Mouse (Mus musculus): ENCODE results near the gene Srcin1. TPM values are rescaled to one million over a fixed set of nuclear protein-coding genes. Genes with fewer than 3 reads are reported as not detected.

Srcin1 gene
- polyA plus RNA-seq, 1 experiment from 2014 or later = 0.10 TPM

DNA sequence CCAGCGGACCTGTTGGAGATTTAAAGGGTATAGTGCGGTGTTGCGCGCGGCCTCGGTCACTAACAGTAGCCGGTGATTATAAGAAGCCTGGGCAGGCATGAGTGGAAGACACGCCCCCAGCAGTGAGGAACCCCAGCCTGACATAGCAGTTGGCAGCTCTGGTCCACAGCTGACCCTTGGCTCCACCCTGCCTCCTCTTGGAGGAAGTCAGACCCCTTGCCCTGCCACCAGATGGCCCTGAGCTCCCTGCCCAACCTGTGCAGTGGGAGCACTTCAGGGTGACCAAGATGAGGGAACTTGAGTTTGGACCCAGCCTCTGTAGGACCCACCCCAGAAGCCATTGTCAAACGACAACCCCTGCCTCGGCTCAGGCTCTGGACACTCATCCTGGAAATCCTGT lies 84.3 kb downstream of the Srcin1 start:
- no peak overlapping the region for H3K9ac ChIP-seq
- H3K4me1 ChIP-seq = no peaks in the 10 kb centered on the region
- peaks cover 99% of the 10 kb centered on the region for H3K36me3 ChIP-seq
- H3K27me3 ChIP-seq (replicated peaks) = no peaks in the 10 kb centered on the region
- no peak overlapping the region for H3K27ac ChIP-seq
- no peak overlapping the region for H3K4me2 ChIP-seq
- ATAC-seq = no peak
- H3K9me3 ChIP-seq (replicated peaks) = no peaks in the 10 kb centered on the region
- 91% methylated on average over 10 of the region's 10 CpGs for WGBS (ENCODE audit: insufficient replicate concordance)
- H3K4me3 ChIP-seq = no peak overlapping the region

DNA sequence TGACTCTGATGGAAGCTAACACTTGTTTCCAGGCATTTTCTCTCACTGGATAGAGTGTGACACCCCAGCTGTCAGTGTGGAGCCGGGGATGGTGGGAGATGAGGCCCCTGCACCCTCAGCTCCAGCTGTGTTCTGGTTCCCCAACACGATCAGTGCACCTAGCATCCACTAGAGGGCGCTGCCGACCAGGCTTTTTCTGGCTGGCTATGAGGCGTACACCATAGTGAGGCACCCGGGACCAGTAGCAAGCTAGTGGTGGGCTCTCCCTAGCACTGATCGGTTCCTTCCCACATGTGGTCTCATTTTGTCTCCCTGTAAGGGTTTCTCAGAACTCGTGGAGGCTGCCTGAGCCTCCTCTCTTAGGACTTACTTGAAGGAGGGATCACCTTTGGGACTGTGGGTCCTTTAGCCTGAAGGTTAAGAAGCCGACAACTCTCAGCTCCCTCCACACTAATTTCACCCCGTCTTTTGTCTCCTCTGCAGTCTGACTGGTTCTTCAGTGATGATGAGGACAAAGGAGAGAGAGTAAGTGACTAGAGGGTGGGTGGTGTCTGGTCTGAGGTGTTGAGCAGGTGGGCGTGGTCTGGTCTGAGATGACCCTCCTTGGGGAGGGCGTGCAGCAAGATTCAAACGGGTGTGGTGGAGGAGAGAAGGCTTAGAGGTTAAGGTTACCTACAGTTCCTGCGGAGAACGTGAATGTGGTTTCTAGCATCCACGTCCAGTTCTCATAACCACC lies 86.2 kb downstream of the Srcin1 start:
- no peaks in the 10 kb centered on the region for H3K9me3 ChIP-seq (replicated peaks)
- H3K27me3 ChIP-seq (replicated peaks) = no peaks in the 10 kb centered on the region
- H3K27ac ChIP-seq = no peak overlapping the region
- 47% methylated on average over 16 of the region's 16 CpGs for WGBS (ENCODE audit: insufficient replicate concordance)
- no peak overlapping the region for H3K4me3 ChIP-seq
- H3K4me1 ChIP-seq = no peaks in the 10 kb centered on the region
- H3K9ac ChIP-seq = no peak overlapping the region
- 0 out of 2 replicates have a peak, but pooled peaks have one; percentile 27 for ATAC-seq
- peaks cover 99% of the 10 kb centered on the region for H3K36me3 ChIP-seq
- no peak overlapping the region for H3K4me2 ChIP-seq

DNA sequence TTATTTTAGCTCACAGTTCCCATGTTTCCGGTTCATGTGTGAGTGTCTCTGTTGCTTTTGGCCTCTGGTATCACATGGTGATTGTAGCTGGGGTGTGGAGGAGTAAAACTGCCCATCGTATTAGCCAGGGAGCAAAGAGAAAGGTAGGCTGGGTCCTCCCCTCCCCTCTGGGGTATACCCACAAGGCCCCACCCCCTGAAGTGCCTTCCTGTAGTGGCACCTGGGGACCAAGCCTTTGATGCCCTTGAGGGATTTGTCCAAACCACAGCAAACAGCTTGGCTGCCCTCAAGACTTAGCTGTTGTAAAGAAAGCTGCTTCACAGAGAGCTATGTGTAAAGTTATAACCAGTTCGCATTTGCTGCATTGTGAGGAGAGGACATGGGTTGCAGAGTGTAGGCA lies 88.3 kb downstream of the Srcin1 start:
- peaks cover 100% of the 10 kb centered on the region for H3K36me3 ChIP-seq
- no peaks in the 10 kb centered on the region for H3K9me3 ChIP-seq (replicated peaks)
- H3K4me1 ChIP-seq = no peaks in the 10 kb centered on the region
- no peak overlapping the region for H3K27ac ChIP-seq
- H3K4me3 ChIP-seq = no peak overlapping the region
- no peak overlapping the region for H3K4me2 ChIP-seq
- no peak for ATAC-seq
- no peak overlapping the region for H3K9ac ChIP-seq
- H3K27me3 ChIP-seq (replicated peaks) = no peaks in the 10 kb centered on the region
- WGBS (ENCODE audit: insufficient replicate concordance) = 79% methylated on average over 3 of the region's 3 CpGs

DNA sequence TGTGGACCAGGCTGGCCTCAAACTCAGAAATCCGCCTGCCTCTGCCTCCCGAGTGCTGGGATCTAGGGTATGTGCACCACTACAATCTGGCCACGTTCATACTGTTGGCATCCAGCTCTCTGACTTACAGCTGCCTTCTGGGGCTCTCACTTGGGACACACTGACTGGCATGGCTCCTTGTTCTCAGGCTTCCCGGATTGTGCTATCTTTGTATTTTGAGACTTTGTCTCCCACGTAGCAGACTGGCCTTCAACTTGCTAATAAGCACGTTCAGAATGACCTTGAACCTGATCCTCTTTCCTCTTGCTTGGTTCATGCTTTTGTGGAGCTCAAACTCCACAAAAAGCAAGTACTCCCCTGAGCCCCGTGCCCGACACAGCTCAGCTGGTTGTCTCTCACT lies 90.3 kb downstream of the Srcin1 start:
- no peak overlapping the region for H3K9ac ChIP-seq
- no peak for ATAC-seq
- no peaks in the 10 kb centered on the region for H3K27me3 ChIP-seq (replicated peaks)
- H3K4me2 ChIP-seq = no peak overlapping the region
- no peaks in the 10 kb centered on the region for H3K9me3 ChIP-seq (replicated peaks)
- H3K4me1 ChIP-seq = no peaks in the 10 kb centered on the region
- H3K27ac ChIP-seq = no peak overlapping the region
- 85% methylated on average over 8 of the region's 8 CpGs for WGBS (ENCODE audit: insufficient replicate concordance)
- peaks cover 100% of the 10 kb centered on the region for H3K36me3 ChIP-seq
- H3K4me3 ChIP-seq = no peak overlapping the region

GRCm38 (mm10) chr11:97479824-97480223 lies 96.2 kb downstream of the Srcin1 start:
- Histone ChIP-seq H3K9me3 (replicated peaks) (no peaks in the 10 kb centered on the region), H3K36me3 (peaks cover 100% of the 10 kb centered on the region), H3K27me3 (replicated peaks) (no peaks in the 10 kb centered on the region), H3K9ac (no peak overlapping the region), H3K27ac (no peak overlapping the region), H3K4me3 (no peak overlapping the region), H3K4me1 (peaks cover 15% of the 10 kb centered on the region; the same call in 1 of the 2 replicates), H3K4me2 (no peak overlapping the region)
- 87% methylated on average over 8 of the region's 8 CpGs for WGBS (ENCODE audit: insufficient replicate concordance)
- ATAC-seq = no peak

- no peaks in the 10 kb centered on the region for H3K9me3 ChIP-seq (replicated peaks)
- H3K27ac ChIP-seq = no peak overlapping the region
- no peak overlapping the region for H3K4me3 ChIP-seq
- ATAC-seq = no peak
- peaks cover 15% of the 10 kb centered on the region; the same call in 1 of the 2 replicates for H3K4me1 ChIP-seq
- WGBS (ENCODE audit: insufficient replicate concordance) = 85% methylated on average over 10 of the region's 10 CpGs
- peaks cover 100% of the 10 kb centered on the region for H3K36me3 ChIP-seq
- H3K27me3 ChIP-seq (replicated peaks) = no peaks in the 10 kb centered on the region
- H3K4me2 ChIP-seq = no peak overlapping the region
- no peak overlapping the region for H3K9ac ChIP-seq
These were observed 96.9 kb downstream of the Srcin1 start for GRCm38 (mm10) chr11:97479085-97479484.

GRCm38 (mm10) chr11:97478345-97478744 lies 97.6 kb downstream of the Srcin1 start:
- H3K4me2 ChIP-seq = no peak overlapping the region
- no peak overlapping the region for H3K9ac ChIP-seq
- no peak overlapping the region for H3K27ac ChIP-seq
- 74% methylated on average over 6 of the region's 6 CpGs for WGBS (ENCODE audit: insufficient replicate concordance)
- H3K36me3 ChIP-seq = peaks cover 100% of the 10 kb centered on the region
- H3K9me3 ChIP-seq (replicated peaks) = no peaks in the 10 kb centered on the region
- no peaks in the 10 kb centered on the region for H3K27me3 ChIP-seq (replicated peaks)
- ATAC-seq = no peak
- H3K4me1 ChIP-seq = peaks cover 15% of the 10 kb centered on the region; the same call in 1 of the 2 replicates
- H3K4me3 ChIP-seq = no peak overlapping the region

DNA sequence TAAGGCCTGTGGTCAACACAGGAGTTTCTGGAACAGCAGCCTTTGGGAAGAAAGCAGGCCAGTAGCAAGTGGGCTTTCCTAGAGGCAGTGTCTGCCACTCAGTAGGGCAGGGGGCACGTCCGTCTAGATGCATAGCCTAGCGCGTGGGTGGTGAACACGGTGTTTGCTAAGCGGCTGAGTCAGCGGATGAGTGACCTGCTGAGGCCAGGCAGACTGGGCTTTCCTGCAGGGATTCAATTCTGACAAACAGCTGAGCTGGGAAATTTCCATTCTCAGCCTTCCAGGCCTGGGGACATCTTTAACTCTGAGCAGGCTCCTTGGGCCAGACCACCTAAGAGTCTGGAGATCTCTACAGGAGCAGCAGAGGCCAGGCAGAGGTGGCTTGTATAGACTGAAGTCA lies 98.6 kb downstream of the Srcin1 start:
- WGBS (ENCODE audit: insufficient replicate concordance) = 90% methylated on average over 7 of the region's 7 CpGs
- no peak for ATAC-seq
- H3K4me3 ChIP-seq = no peak overlapping the region
- no peak overlapping the region for H3K27ac ChIP-seq
- H3K4me1 ChIP-seq = peaks cover 15% of the 10 kb centered on the region; the same call in 1 of the 2 replicates
- no peak overlapping the region for H3K4me2 ChIP-seq
- H3K9ac ChIP-seq = no peak overlapping the region
- H3K27me3 ChIP-seq (replicated peaks) = no peaks in the 10 kb centered on the region
- no peaks in the 10 kb centered on the region for H3K9me3 ChIP-seq (replicated peaks)
- H3K36me3 ChIP-seq = peaks cover 100% of the 10 kb centered on the region

- no peak overlapping the region for H3K9ac ChIP-seq
- H3K27ac ChIP-seq = no peak overlapping the region
- H3K4me1 ChIP-seq = peaks cover 15% of the 10 kb centered on the region; the same call in 1 of the 2 replicates
- no peaks in the 10 kb centered on the region for H3K9me3 ChIP-seq (replicated peaks)
- H3K36me3 ChIP-seq = peaks cover 100% of the 10 kb centered on the region
- H3K27me3 ChIP-seq (replicated peaks) = no peaks in the 10 kb centered on the region
- no peak overlapping the region for H3K4me2 ChIP-seq
- WGBS (ENCODE audit: insufficient replicate concordance) = 71% methylated on average over 8 of the region's 8 CpGs
- ATAC-seq = no peak
- H3K4me3 ChIP-seq = no peak overlapping the region
These were observed 99.5 kb downstream of the Srcin1 start for GRCm38 (mm10) chr11:97476334-97477095.

DNA sequence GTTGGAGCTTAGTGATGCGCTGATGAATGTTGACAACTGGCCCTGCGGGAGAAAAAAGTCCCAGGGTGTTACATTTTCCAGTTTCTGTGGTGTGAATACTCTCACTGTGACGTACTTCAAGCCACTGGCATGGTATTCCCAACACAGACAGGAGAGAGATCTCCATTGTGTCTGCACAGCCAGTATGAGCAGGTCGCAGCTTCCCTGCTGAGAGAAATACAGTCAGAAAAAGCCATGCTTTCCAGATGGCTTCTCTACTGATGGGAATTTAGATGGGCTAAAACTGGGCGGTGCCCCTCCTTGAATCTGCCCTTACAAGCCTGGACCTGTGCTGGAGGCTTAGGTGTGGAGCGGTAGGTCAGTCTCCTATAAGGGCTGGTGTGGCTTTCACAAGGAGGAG lies 104.7 kb downstream of the Srcin1 start:
- H3K4me1 ChIP-seq = peaks cover 16% of the 10 kb centered on the region
- ATAC-seq = no peak
- H3K9ac ChIP-seq = no peak overlapping the region
- WGBS (ENCODE audit: insufficient replicate concordance) = 92% methylated on average over 6 of the region's 6 CpGs
- no peaks in the 10 kb centered on the region for H3K9me3 ChIP-seq (replicated peaks)
- H3K27me3 ChIP-seq (replicated peaks) = no peaks in the 10 kb centered on the region
- no peak overlapping the region for H3K4me2 ChIP-seq
- peaks cover 100% of the 10 kb centered on the region for H3K36me3 ChIP-seq
- H3K4me3 ChIP-seq = no peak overlapping the region
- H3K27ac ChIP-seq = no peak overlapping the region

GRCm38 (mm10) chr11:97469828-97470227 lies 106.2 kb downstream of the Srcin1 start:
- Histone ChIP-seq H3K27me3 (replicated peaks) (no peaks in the 10 kb centered on the region), H3K9me3 (replicated peaks) (no peaks in the 10 kb centered on the region), H3K4me1 (peaks cover 16% of the 10 kb centered on the region), H3K27ac (no peak overlapping the region), H3K4me2 (no peak overlapping the region), H3K9ac (no peak overlapping the region), H3K4me3 (no peak overlapping the region), H3K36me3 (peaks cover 100% of the 10 kb centered on the region)
- ATAC-seq = no peak
- WGBS (ENCODE audit: insufficient replicate concordance) = 95% methylated on average over 7 of the region's 7 CpGs

DNA sequence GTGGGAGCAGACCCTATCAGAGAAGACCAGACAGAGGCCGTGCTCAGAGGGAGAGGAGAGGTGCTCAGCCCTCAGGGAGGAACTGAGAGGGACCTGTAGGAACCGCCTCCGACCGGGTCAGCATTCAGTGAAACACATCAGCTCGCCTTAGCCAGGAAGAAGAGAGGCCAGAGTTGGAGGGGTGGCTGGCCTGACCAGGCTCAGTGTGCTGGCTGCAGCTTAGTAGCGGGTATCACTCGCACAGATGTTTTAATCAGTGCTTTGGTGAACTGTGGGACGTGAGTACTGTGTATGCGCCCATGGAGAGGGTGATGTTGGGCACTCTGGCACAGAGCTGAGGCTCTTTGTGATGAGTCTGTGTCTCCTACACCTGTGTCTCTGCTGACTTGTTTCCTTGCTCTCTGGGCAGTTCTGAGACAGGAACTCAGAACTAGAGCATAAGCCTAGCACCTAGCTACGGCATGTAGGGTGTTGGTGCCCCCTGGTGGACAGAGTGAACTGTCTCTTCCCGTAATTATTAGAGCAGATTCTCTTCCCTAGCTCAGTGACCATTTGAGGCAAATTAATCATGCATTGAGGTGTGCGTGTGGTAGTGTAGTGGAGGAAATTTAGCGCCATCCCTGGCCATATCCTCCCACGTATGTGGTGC lies 107.2 kb downstream of the Srcin1 start:
- no peak overlapping the region for H3K4me2 ChIP-seq
- H3K4me3 ChIP-seq = no peak overlapping the region
- peaks cover 100% of the 10 kb centered on the region for H3K36me3 ChIP-seq
- H3K27ac ChIP-seq = peak overlapping the region; percentile 37
- no peaks in the 10 kb centered on the region for H3K27me3 ChIP-seq (replicated peaks)
- peak; percentile 48 for ATAC-seq
- H3K9me3 ChIP-seq (replicated peaks) = no peaks in the 10 kb centered on the region
- H3K4me1 ChIP-seq = peaks cover 16% of the 10 kb centered on the region
- 53% methylated on average over 14 of the region's 14 CpGs for WGBS (ENCODE audit: insufficient replicate concordance)
- no peak overlapping the region for H3K9ac ChIP-seq

Data from liver, embryonic 12.5 days (tissue).